Mouse (Mus musculus): ENCODE measurements around the gene Zfp292.

DNA sequence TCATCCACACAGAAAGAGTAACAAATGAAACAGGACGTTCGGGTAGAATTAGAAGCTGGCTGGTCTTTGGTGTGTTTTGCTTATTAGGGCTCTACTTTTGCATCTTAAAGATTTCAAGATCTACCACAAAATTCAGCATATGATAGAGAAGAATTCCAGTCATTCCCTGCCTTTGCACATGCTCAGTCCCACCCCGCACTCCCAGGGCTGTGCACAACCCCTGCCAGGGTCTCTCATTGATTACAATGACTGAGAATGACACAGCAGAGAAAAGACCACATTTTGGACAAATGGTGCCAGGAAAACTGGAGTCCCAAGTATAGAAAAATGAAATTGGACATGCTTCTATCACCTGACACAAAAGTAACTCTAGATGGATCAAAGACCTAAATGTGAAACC, 29.4 kb upstream of the Zfp292 start:
- TF ChIP-seq HCFC1 (IDR thresholded peaks at IDR 0.05; ENCODE audit: borderline replicate concordance, insufficient read depth, low read length) (no peak), CHD2 (IDR thresholded peaks at IDR 0.05; ENCODE audit: low read depth, low read length) (no peak), MAFK (IDR thresholded peaks at IDR 0.05; ENCODE audit: insufficient read depth, low read depth, low read length) (no peak), ZNF384 (IDR thresholded peaks at IDR 0.05; ENCODE audit: low read depth, low read length) (no peak), ZC3H11A (IDR thresholded peaks at IDR 0.05; ENCODE audit: borderline replicate concordance, low read depth, low read length) (no peak)
